Mouse (Mus musculus): ENCODE measurements around the gene Ptges. TPM values are rescaled to one million over a fixed set of nuclear protein-coding genes. Genes with fewer than 3 reads are reported as not detected.

Gene Ptges
- total RNA-seq, 2 experiments from 2014 or later, result 4.9 to 6.9 TPM

DNA sequence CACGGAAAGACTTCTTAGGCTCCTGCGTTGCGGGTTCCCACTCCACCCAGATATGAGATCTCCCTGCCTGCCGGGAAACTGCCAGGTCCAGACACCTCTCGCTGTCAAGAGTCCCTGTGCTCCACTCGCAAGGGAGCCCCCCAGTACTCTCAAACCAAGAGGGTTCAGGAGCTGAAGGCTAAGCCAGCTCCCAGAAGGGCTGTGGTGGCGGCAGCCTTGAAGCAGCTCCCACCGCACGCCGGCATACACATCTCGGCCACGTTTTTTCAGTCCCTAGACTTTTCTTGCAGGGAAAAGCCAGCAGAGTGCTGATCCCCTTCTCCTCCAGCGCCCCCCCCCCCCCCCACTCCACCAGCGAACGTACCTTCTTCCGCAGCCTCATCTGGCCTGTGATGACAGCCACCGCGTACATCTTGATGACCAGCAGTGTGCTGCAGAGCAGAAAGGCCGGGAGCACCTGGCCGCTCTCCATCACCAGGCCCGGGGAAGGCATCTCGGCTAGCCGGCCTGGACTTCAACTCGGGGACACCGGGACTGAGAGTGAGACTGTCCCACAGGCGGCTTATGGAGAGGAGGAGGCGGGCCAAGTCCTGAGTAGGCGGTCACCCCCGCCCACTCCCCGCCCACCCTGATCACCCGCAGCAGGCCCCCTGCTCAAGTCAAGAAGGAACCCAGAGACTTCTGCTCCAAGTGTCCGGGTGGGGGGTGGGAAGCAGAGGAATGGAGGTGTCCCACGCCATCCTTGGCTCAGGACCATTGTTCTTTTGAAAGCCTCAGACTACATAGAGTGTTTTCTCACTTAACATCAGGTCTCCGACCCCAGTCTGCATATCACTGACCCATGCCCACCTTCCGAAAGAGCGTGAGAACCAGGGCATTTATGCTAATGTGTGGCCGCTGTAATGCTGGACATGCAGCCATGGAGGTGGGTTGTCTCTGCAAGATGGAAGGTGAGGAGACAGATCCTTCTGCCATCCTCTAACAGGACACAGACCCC lies 26.6 kb downstream of the Ptges start:
- intact Hi-C loops (cut with DNase I), result no loop called here
- peak; percentile 36 for DNase-seq

DNA sequence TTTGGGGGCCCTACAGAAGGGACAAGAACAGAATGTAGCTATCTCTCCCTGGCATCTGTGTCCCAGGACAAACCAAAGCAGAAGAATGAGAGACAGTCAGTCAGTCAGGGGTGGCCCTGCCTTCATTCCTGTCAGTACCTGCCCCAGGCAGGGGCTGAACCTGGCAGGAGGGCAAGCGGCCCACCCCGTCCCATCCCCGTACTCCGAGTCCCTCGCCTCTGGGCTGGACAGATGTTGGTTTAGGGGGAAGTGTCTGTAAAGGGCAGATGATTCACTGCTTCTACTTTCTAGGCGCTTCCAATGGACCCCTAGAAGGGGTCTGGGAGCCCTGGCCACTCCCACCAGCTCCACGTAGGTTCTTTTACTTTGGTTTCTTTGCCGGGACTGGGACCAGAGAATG lies 27.4 kb downstream of the Ptges start:
- intact Hi-C loops (cut with DNase I), result no loop called here
- DNase-seq, result no peak

DNA sequence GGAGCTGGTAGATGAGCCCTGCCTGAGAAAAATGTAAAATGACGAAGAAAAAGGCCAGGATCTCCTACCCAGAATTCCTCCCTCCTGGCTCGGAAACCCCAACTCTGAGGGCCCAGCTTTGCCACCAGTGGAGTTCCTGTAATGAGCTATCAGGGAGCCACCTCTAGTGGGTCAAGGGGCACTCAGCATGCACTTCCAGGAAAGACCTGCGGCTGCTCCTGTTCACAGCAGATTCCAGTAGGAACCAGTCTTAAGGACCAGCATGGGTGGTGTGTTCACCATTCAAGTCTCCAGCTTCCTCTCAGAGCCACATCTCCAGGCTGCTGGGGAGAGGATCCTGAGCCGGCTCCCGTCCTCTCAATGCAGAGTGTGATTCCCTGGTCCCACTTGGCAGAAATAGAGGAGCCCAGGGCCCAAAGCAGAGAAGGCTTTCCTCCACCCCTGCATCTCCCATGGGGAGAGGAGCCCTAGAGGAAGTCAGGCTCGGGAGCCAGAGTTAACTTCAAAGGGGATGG lies 28.0 kb downstream of the Ptges start:
- DNase-seq, result no peak
- intact Hi-C loops (cut with DNase I), result no loop called here

DNA sequence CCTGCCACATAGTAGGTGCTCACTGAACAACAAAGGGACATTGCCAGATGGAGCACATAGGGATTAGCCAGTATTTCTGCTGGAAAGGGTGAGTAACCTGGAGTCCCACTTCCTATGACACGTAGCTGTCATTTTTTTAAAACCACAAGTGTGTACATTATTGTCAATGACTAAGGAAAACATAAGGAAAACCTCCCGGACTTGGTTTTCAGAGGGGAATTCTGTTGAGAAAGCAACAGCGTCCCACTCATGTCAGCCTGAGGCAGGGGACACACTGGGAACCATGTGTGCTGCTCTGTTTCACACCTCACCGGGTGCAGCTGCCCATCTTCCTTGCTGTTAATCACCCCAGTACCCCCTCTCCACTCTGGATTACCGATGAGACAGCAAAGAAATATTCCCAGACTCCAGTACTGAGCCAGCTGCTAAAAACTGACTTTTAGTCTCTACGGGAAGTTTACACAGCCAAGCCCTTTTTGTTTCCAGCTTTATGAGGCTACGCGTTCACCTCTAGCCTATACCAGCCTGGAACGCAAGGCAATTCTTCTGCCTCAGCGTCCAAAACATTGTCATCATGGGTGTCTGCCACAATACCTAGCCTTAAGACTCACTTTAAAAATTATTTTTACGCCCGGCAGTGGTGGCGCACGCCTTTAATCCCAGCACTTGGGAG lies 30.1 kb downstream of the Ptges start:
- no peak for DNase-seq
- intact Hi-C loops (cut with DNase I), result no loop called here

DNA sequence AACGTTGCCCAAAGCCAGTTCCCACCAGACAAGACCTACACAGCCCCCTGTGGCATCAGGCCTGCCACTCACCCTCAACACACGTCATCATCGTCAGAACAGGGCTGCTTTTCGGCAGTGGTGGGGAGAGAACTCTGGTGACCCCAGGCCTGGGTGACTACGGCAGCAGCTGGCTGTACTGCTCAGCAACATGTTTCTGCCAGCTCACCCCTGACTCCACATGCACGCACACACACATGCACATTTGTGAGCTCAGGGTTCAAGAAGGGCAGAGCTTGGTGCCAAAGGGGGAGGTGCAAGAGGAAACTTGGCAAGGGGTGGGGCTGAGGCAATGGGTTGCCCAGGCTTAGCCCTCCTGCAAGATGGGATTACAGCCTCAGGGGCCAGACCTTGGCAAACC lies 32.4 kb downstream of the Ptges start:
- intact Hi-C loops (cut with DNase I), result no loop called here
- peak; percentile 31 for DNase-seq

DNA sequence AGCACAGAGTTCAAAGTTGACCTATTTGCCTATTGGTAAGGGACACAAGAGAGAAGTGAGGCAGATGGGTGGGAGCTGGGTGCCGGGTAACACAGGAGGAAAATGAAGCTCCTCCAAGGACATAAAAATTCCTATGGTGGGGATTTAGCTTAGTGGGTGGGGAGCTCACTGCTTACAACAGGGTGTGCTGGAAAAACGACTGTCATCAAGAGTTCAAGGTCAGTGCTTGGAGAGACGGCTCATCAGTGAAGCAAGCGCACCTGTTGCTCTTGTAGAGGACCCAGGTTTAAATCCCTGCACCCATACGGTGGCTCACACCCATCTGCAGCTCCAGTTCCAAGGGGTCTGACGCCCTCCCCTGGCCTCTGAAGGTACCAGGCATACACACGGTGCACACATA lies 35.7 kb downstream of the Ptges start:
- no peak for DNase-seq
- intact Hi-C loops (cut with DNase I), result loop anchor here (5.0 kb wide), 1 partner anchor 33 kb away; the partner anchor contains the start of gene Ptges

DNA sequence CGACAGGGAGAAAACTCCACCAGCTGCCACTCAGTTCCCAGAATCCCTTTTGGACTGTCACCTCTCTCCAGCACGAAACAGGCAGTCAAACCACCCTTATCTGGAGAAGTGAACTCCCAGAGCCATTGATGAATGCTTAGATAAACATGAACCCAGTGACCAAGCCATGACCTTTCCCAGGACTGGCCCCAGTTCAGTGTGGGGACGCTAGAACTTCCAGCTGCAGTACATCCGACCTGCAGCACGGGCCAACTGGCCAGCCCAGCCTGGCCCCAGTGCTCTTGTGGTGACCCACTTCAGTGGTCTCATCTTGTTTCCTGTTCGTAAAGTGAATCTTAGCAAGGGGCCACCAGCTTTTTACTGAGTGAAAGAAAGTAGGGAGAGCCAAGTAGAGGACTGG lies 36.3 kb downstream of the Ptges start:
- no peak for DNase-seq
- intact Hi-C loops (cut with DNase I), result loop anchor here (5.0 kb wide), 1 partner anchor 34 kb away; the partner anchor contains the start of gene Ptges

DNA sequence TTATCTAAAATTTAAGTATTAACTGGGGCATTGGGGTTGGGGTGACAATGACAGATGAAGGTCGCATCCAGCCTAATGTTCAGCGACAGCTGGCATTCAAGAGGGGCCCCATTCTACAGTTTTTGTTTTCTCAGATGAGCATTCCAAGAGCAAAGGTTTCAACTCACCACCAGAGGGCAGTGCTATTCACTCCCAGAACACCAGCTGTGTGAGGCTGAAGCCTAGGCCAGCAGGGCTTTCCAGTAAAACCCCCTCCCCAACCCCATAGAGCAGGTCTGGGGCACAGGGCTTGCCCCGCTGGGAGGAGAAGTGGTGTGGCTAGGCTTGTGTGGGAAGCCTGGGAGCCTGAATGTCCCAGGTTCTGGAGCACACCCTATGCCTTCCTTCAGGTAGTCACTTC lies 38.7 kb downstream of the Ptges start:
- DNase-seq, result peak; percentile 47
- intact Hi-C loops (cut with DNase I), result loop anchor here (5.0 kb wide), 1 partner anchor 36 kb away; the partner anchor contains the start of gene Ptges

DNA sequence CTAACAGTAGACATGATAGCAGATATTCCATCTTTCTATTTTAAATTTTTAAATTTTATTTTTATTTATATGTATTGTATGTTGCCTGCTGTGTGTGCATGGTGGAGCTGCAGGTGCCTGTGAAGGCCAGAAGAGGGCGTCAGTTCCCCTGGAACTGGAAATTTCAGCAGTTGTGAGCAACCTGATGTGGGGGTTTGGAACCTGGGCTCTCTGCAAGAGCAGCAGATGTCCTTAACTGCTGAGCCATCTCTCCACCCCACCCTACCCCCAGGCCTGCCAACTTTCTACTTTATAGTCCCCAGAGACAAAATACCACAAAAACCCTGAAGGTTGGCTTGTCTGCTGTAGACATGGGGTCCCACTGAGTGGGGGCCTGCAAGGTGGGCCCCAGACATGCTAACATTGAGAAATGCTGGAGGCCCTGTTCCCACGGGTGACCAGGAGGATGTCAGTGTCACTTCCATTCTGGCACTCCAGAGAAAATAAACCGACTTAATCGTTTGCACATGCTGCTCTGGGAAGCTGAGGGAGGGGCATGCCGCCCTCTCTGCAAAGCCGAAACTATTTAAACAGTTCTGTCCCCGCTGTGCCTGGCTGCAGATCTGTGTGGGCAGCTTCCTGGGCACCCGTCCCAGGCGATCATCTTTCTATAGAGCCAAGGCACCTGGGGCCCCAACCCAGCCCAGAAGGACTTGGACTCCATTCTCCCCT lies 44.1 kb downstream of the Ptges start:
- peak; percentile 93 for DNase-seq
- intact Hi-C loops (cut with DNase I), result no loop called here

DNA sequence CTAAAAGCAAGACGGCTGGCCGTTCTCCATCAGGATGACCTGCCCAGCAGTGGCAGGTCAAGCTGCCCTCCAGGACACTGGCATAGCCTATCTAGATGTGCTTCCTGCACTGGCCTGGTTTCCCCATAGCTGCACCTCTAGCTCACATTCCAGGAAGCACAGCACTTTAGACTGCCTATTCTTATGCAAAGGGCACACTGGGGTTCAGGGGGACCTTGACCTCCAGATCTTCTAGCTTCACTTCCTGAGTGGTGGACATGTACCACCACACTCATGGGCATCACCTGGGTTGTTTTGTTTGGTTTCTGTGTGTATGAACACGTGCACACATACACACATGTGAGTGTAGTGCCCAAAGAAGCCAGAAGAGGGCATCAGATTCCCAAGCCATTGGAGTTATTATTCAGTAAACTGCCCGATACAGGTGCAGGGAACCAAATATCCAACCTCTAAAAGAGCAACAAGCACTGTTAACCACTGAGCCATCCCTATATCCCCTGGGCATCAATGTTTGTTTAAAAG lies 44.8 kb downstream of the Ptges start:
- DNase-seq, result no peak
- intact Hi-C loops (cut with DNase I), result no loop called here

DNA sequence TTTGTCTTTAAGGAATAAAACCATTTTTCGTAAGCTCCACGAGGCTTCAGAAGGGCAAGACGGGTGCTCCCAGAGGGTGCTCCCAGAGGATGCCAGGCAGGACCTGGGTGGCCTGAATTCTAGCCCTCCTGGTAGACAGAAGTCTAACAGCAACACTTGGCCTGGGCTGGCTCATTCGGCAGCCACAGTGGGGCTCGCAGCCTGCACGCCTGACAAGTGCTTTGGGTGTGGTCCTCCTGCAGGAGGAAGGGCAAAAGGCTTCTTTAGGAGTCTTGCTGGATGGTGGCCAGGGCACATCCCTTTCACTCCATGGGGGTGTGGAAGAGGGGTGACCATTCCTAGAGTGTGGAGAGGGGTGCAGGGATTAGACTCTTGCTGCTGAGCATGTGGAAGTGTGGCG lies 48.4 kb downstream of the Ptges start:
- intact Hi-C loops (cut with DNase I), result no loop called here

DNA sequence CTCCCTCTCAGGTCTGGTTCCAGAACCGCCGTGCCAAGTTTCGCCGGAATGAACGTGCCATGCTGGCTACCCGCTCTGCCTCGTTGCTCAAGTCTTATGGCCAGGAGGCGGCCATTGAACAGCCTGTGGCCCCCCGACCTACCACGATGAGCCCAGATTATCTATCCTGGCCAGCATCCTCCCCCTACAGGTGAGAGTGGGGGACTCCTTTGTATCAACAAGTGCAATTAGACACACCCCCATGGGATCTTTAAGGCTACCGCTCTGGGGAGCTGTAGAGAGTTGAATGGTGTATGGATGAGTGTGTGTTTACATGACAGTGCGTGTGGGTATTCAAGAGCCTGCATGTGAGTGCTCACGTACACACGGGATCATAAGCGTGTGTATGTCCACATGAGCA lies 50.2 kb downstream of the Ptges start:
- intact Hi-C loops (cut with DNase I), result no loop called here
- DNase-seq, result no peak

More for the DNA sequence above, 48.4 kb downstream of the Ptges start:
- DNase-seq, result no peak

DNA sequence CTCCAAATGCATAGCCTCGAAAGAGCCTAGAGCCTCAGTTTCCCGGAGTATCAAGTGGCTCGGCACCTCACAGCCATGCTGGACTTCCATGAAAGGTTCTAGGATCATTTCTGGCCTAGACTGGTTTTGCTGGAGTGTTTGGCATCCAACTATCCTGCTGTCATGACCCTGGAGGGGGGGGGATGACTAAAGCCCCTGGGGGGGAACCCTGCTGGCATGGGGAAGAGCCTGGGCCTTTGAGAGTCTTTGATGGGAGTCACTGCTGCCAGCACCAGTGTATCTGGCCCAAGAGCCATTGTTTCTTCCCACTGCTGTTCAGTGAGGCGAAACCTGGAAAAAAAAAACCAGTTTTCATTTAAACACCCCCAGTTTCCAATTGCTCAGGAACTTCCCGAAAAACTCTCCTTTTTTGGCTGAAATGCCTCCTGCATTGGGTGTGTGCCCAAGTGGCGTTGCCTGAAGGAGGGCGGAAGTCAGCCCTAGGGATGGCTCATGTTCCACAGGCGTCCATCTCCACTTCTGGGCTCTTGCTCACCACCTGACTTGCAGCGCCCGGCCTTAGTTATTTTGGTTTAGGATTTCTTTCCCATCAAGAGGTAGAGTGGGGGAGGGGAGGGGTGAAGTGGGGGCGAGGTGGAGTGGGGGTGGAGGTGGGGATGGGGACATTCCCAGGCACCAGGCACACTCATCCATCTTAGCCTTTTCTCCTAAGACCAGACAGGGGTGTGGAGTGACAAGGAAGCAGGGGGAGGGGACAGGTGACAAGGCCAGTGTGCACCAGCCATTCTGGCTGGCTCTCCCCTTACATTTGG lies 53.8 kb downstream of the Ptges start:
- intact Hi-C loops (cut with DNase I), result no loop called here
- no peak for DNase-seq

DNA sequence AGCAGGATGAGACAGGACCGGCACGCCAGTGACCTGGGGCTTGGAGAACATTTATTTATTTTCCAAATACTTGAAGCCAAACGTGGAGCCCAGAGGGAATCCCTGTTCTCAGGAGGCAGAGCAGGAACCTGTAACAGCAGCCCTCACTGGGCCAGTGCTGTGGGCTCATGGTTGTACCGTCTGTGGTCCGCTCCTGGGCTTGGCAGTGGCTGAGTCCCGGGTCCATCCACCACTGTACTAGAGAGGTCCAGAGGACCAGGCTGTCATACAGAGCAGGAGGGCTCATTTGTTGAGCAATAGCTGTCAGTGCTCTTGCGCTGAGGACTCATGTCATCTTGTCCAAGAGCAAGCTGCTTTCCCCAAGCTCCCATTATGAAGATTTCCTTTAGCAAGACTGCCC lies 54.6 kb downstream of the Ptges start:
- intact Hi-C loops (cut with DNase I), result no loop called here
- no peak for DNase-seq

DNA sequence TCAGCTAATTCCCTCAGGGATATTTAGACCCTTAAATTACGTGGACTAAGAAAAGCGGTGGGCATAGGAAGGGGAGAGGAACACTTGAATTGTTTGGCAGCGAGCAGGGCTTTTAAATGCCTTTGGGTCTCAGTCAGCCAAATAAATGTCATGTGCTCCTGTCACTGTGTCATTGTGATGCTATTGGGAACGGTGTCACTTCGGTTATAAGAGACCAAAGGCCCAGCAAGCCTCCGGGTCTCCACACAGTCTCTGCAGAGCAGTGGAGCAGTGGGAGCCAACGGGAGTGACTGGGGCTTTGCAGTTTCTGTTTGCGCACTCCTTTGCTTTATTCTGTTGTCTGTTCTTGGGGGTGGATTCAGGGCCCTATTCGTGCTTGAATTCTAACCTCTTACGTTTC lies 55.2 kb downstream of the Ptges start:
- DNase-seq, result no peak
- intact Hi-C loops (cut with DNase I), result no loop called here

DNA sequence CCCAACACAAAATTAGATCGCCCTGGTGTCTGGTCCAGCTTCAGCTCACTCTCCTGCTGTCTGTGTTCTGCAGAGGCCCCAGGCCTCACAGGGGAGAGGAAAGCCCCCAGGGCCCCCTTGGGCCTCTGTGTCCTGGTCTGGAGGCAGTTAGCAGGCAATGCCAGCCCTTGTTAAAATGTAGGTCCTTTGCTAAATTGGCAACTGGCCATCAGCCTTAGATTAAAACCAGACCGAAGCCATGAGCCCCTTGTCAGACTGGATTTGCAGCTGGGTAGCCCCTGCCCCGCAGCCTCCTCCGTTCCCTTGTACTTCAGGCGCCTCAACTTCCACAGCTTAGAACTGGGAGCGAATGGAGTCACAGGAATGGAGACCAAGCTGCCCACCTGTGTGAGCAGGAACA lies 57.0 kb downstream of the Ptges start:
- DNase-seq, result no peak
- intact Hi-C loops (cut with DNase I), result no loop called here

DNA sequence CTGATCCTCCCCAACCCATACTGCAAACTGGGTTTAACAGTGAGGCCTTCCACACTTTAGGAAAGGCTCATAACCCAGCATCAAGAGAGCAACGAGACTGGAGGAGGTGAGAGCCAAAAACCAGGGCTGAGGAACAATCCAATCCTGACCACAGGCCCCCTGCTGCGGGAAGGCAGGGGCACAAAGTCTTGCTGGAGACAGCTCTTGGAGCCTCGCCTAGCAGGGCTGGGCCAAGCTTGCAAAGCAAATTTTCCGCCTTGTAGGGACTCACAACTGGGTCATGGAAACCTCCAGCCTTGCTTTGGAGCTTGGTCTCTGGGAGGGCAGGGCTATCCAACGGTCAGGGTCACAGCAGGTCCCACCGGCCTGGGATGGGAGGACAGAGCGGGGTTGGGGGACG lies 58.8 kb downstream of the Ptges start:
- DNase-seq, result peak; percentile 63
- intact Hi-C loops (cut with DNase I), result no loop called here

DNA sequence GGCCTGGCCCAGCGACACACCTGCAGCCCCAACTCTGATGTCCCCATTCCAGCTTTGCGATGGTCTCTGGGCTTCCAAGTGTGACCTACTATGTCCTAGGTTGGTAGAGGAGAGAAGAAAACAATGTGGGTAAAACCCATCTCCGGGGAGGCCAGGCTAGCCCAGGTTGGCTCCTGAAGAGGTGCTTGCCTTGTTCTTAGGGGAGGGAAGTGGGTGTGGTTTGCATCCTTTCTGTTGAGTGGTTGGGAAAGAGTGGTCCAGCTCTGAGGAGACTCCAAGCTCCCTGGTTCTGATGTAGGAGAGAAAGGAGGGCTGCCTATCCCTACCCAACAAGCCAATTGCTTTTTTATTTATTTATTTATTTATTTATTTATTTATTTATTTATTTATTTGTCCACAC lies 64.2 kb downstream of the Ptges start:
- DNase-seq, result no peak

DNA sequence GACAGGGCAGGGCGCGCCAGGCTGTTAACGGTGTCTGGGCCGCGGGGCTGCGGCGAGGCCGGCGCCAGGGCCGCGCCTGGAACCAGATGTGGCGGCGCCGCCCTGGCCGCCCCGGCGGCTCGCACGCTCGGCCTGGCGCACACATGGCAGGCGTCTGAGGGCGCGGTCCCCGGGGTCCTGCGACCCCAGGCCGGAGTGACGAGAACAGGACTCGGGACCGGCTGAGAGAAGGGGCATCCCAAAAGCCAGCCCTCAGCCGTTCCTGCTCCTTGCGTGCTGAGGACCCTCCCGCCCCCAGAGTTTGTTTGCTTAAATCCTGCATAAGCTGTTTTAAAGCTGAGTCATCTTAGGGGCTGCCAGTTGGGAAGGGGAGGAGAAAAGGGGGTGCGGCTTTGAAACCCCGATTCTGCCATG lies 64.7 kb downstream of the Ptges start:
- intact Hi-C loops (cut with DNase I), result no loop called here
- no peak for DNase-seq

More for the DNA sequence above, 64.2 kb downstream of the Ptges start:
- intact Hi-C loops (cut with DNase I), result no loop called here

DNA sequence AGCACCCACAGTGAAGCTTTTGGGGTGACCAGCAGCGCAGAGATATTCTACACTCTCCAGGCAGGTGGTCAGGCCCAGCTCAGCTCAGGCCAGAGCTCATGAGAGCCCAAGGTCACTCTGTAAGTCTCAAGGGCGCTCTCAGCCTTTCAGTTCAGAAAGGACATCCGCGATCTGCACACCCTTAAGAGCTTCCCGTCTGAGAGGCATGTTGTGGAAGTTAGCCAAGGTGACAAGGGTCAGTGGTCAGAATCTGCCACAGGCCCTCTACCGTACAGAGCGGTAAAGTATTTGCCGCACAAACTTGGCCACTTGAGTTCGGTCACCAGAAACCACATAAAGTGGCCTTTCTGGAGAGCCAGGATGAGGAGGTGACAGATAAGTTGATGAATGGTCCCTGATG lies 66.1 kb downstream of the Ptges start:
- no peak for DNase-seq
- intact Hi-C loops (cut with DNase I), result no loop called here
